Mouse (Mus musculus): Measurements from ENCODE around the gene Dleu7.

DNA sequence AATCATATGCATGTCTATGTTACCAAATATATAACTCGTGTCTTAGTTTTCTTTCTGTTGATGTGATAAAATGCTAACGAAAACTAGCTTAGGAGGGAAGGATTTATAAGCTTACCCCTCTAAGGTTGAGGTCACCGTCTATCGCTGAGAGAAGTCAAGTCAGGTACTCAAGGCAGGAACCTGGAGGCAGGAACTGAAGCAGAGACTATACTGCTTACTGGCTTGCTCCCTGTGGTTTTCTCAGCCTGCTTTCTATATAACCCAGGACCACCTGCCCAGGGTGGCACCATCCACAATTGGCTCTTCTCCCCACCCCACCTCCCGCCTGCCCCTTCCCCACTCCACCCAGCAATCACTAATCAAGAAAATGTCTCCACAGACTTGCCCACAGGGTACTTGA is 32.1 kb upstream of the Dleu7 start:
- no peak for TF ChIP-seq EP300 (IDR thresholded peaks at IDR 0.05; ENCODE audit: low read depth)
- no peak for TF ChIP-seq CTCF (IDR thresholded peaks at IDR 0.05; ENCODE audit: low read depth)

All from liver, embryonic 14.5 days (tissue).